Mouse (Mus musculus) forebrain, embryonic 14.5 days (tissue): ENCODE results near the gene Slc39a11. TPM values are rescaled to one million over a fixed set of nuclear protein-coding genes. Genes with fewer than 3 reads are reported as not detected.
A peak's percentile ranks its signal among the peaks of the same experiment; 100 is the strongest.

Experiments
- ATAC-seq: fragments of 200-750 bp; cut with Nextera tagmentation; 2 replicates; pipeline ENCODE4 v1.8.0; 2017; ENCODE audit warnings: mild to moderate bottlenecking, moderate library complexity
- DNase-seq: peaks from one replicate; pipeline ENCODE4 v3.0.0-alpha.2; 2015; ENCODE audit warnings: low spot score
- H3K27ac ChIP-seq: fragments of 300-500 bp; sonication (generic); 2 replicates; pipeline ENCODE4 v1.5.1; 2014; ENCODE audit warnings: low read depth, mild to moderate bottlenecking, control low read depth, low read length, moderate library complexity
- H3K27me3 ChIP-seq: fragments of 300-500 bp; sonication (generic); replicated peaks from 2 replicates; pipeline ENCODE4 v1.6.1; 2014; ENCODE audit warnings: low read length, control low read depth, mixed read lengths; ENCODE audit not compliant: control insufficient read depth, insufficient read depth
- H3K36me3 ChIP-seq: fragments of 300-500 bp; sonication (generic); 2 replicates; pipeline ENCODE4 v1.6.1; 2014; ENCODE audit warnings: low read length, control low read depth; ENCODE audit not compliant: control insufficient read depth, insufficient read depth
- H3K4me1 ChIP-seq: fragments of 300-500 bp; sonication (generic); 2 replicates; pipeline ENCODE4 v1.6.1; 2014; ENCODE audit warnings: antibody characterized with exemption, low read length, control low read depth; ENCODE audit not compliant: control insufficient read depth, insufficient read depth
- H3K4me2 ChIP-seq: fragments of 300-500 bp; sonication (generic); 2 replicates; pipeline ENCODE4 v1.6.1; 2014; ENCODE audit warnings: mild to moderate bottlenecking, control low read depth, low read length
- H3K4me3 ChIP-seq: fragments of 300-500 bp; sonication (generic); 2 replicates; pipeline ENCODE4 v1.5.1; 2014; ENCODE audit warnings: low read depth, low read length, control low read depth
- H3K9ac ChIP-seq: fragments of 300-500 bp; sonication (generic); 2 replicates; pipeline ENCODE4 v1.6.1; 2014; ENCODE audit warnings: mild to moderate bottlenecking, low read length, control low read depth, moderate library complexity
- H3K9me3 ChIP-seq: fragments of 300-500 bp; sonication (generic); replicated peaks from 2 replicates; pipeline ENCODE4 v1.6.1; 2016; ENCODE audit warnings: low read length, control low read depth, mixed read lengths; ENCODE audit not compliant: control insufficient read depth
- WGBS: fragments of 180-500 bp; shearing (Covaris S2); extraction: QIAGEN DNeasy Blood & Tissue Kit; methylation state at CpG from one replicate; pipeline ENCODE4 v1.1.7; 2014; 5-methylcytosine and 5-hydroxymethylcytosine counted together
- polyA plus RNA-seq: library from polyadenylated mRNA; unstranded; fragments of >200 nt; fragmentation: Nextera tagmentation; extraction: Ambion mirVana; gene quantifications from 2 replicates; pipeline ENCODE4 v1.2.1, GENCODE M21; 2014

Slc39a11 gene
- polyA plus RNA-seq, 1 experiment from 2014 or later = 29.5 TPM

DNA sequence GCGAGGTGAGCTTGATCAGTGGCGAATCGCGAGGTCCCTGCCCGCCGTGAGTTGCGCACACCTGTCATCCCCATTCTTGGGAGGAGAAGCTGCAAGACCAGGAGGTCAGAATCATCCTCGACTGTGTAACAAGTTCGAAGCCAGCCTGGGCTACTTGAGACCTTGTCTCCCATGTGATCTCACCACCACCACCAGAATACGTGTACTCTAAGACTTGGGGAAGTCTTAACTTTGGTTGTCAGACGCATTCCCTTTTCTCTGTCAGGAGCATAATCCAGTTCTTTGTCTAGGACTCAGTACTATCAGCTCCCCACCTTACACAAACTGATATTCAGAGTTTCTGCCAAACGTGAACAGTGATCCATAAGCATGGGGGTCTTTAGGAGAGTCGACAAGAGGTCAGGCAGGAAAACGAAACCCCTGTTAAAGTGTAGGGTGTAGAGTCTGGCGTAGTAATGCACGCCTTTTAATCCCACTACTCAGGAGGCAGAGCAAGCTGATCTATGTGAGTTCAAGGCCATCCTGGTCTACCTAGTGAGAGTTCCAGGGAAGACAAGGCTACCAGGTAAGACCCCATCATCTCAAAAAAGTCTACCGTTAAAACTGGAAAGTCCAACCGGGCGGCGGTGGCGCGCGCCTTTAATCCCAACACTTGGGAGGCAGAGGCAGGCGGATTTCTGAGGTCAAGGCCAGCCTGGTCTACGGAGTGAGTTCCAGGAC is 35.0 kb upstream of the Slc39a11 start:
- Histone ChIP-seq H3K27ac (peak overlapping the region; percentile 93), H3K27me3 (no peaks in the 10 kb centered on the region), H3K4me2 (peak overlapping the region; percentile 74), H3K4me3 (peak overlapping the region; percentile 95), H3K9me3 (no peaks in the 10 kb centered on the region), H3K9ac (peak overlapping the region; percentile 89), H3K36me3 (peaks cover 19% of the 10 kb centered on the region), H3K4me1 (peaks cover 23% of the 10 kb centered on the region)
- ATAC-seq (no peak), DNase-seq (no peak)
- WGBS = 44% methylated on average over 25 of the region's 25 CpGs

DNA sequence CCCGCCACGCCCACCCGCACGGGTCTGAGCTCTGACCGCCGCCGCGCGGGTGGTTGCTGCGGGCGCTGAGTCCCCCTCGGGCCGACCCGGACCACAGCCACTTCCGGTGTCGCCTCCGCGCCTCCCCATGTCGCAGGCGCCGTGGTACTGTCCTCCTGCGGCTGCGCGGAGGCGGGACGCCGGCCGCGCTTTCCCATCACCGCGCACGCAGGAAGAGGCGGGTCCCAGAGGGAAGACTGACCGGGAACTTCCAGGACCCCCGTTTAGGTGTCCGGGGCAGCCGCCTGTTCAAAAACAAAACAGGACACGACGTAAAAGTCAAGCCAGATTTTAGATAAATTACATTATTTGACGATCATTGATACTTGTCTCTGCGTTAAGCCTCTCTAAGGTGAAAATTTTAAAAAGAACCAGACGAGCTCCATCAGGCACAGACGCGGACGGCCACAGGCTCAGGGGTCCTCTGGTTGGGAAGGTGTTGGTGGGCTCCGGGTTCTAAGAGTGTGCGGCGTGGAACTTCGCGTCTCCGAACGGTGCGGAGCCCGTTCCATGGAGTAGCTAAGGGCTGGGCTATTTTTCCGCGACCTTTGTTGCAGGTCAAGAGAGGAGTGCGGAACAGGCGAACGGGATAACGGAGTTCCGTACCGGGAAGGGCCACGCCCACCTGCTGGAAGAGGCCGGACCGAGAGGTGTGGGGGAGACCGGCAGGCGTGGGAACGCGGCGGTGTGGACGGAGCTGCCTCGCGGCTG is 34.3 kb upstream of the Slc39a11 start, which contains the start of the genes Fam104a and D11Wsu47e:
TSS of gene Fam104a (minus strand) at position 199 of the 750 bp plus-strand sequence.
TSS of gene D11Wsu47e (plus strand) at position 456 of the 750 bp plus-strand sequence.
- Histone ChIP-seq H3K4me1 (peaks cover 23% of the 10 kb centered on the region), H3K36me3 (peaks cover 11% of the 10 kb centered on the region), H3K27ac (peak within 1 kb of the TSS; percentile 93), H3K4me2 (peak within 1 kb of the TSS; percentile 95), H3K4me3 (peak within 1 kb of the TSS; percentile 95), H3K27me3 (no peaks in the 10 kb centered on the region), H3K9me3 (no peaks in the 10 kb centered on the region), H3K9ac (peak within 1 kb of the TSS; percentile 89)
- under 1% methylated on average over 70 of the region's 73 CpGs for WGBS
- peak; percentile 98 for DNase-seq
- ATAC-seq = peak; percentile 97

DNA sequence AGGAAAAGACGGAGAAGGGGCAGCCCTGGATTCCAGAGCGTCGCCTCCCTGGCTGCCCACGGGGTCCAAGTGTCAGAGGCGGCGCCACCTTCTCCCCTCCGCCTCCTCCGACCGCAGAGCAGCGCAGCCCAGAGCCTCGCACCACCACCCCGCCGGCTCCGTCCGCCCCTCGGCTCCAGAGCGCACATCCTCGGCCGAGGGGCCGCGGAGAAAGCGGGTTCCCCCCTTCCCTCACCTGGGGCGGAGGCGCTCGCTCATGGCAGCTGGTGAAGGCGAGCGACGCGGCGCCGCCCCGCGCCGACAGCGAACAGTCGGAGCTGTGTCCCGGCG is 33.7 kb upstream of the Slc39a11 start:
- Histone ChIP-seq H3K27me3 (no peaks in the 10 kb centered on the region), H3K4me2 (peak overlapping the region; percentile 95), H3K4me1 (peaks cover 23% of the 10 kb centered on the region), H3K9me3 (no peaks in the 10 kb centered on the region), H3K36me3 (peaks cover 6% of the 10 kb centered on the region), H3K4me3 (peak overlapping the region; percentile 95), H3K27ac (peak overlapping the region; percentile 93), H3K9ac (peak overlapping the region; percentile 89)
- ATAC-seq (no peak), DNase-seq (no peak)
- 0% methylated on average over 23 of the region's 38 CpGs for WGBS

- no peaks in the 10 kb centered on the region for H3K27me3 ChIP-seq
- peaks cover 23% of the 10 kb centered on the region for H3K4me1 ChIP-seq
- H3K4me2 ChIP-seq = peak overlapping the region; percentile 95
- ATAC-seq (peak; percentile 25), DNase-seq (peak; percentile 29)
- H3K9me3 ChIP-seq = no peaks in the 10 kb centered on the region
- H3K9ac ChIP-seq = peak overlapping the region; percentile 89
- 2% methylated on average over 38 of the region's 38 CpGs for WGBS
- peak overlapping the region; percentile 93 for H3K27ac ChIP-seq
- peak overlapping the region; percentile 95 for H3K4me3 ChIP-seq
- peaks cover under 1% of the 10 kb centered on the region for H3K36me3 ChIP-seq
Observed at GRCm38 (mm10) chr11:113682897-113683626, 33.2 kb upstream of the Slc39a11 start.

GRCm38 (mm10) chr11:113681979-113682378 is 32.1 kb upstream of the Slc39a11 start:
- Histone ChIP-seq H3K4me3 (no peak overlapping the region), H3K4me1 (peaks cover 21% of the 10 kb centered on the region), H3K36me3 (peaks cover 1% of the 10 kb centered on the region), H3K9me3 (no peaks in the 10 kb centered on the region), H3K27me3 (no peaks in the 10 kb centered on the region), H3K4me2 (peak overlapping the region; percentile 95), H3K27ac (no peak overlapping the region), H3K9ac (peak overlapping the region; percentile 89)
- DNase-seq (no peak), ATAC-seq (no peak)

- WGBS = 93% methylated on average over 2 of the region's 2 CpGs
- Histone ChIP-seq H3K27ac (no peak overlapping the region), H3K9me3 (no peaks in the 10 kb centered on the region), H3K9ac (no peak overlapping the region), H3K4me3 (no peak overlapping the region), H3K36me3 (peaks cover 12% of the 10 kb centered on the region), H3K4me1 (peaks cover 14% of the 10 kb centered on the region), H3K4me2 (no peak overlapping the region), H3K27me3 (no peaks in the 10 kb centered on the region)
- no peak for ATAC-seq
- DNase-seq = no peak
Observed at GRCm38 (mm10) chr11:113680954-113681353, 31.1 kb upstream of the Slc39a11 start.

DNA sequence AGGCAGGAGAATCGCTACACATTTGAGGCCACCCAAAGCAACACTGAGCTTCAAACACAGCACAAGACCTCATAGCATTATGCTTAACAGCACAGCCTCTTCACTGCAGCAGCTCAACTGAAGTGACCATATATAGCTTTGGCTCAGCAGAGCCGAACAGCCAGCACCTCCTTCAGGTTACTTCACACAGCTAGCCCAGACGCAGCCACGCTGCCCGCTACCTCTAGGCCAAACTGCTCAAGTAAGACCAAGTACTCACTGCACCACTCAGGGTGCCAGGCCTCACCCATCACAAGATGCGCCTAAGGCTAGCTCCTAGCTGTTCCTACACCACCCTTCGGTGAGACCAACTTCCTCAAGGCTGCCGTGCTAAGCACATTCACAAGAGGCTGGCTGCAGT is 28.5 kb upstream of the Slc39a11 start:
- no peaks in the 10 kb centered on the region for H3K9me3 ChIP-seq
- no peak overlapping the region for H3K27ac ChIP-seq
- WGBS = 91% methylated on average over 8 of the region's 8 CpGs
- no peak overlapping the region for H3K4me3 ChIP-seq
- H3K4me1 ChIP-seq = peaks cover 8% of the 10 kb centered on the region
- ATAC-seq (no peak), DNase-seq (no peak)
- H3K4me2 ChIP-seq = no peak overlapping the region
- peaks cover 27% of the 10 kb centered on the region for H3K36me3 ChIP-seq
- no peaks in the 10 kb centered on the region for H3K27me3 ChIP-seq
- 0 out of 2 replicates have a peak overlapping the region, but pooled peaks have one; percentile 8 for H3K9ac ChIP-seq

DNA sequence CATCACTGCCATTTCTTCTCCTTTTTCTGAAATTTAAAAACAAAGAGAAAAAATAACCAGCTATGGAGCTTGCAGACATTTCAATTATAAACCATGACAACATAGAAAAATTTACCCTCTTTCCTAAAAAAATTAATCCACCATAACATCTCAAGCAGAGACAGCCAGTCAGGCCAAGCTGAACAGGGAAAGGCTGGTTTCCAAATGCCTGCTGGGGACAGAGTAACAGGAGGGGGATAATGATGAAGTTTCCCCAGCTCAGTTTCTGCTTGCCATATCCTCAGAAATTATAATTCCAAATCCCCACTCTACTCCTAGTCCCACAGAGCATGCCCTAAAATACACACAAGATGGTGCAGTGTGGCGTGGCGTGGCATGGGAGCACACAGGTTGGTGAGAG is 27.5 kb upstream of the Slc39a11 start:
- no peak overlapping the region for H3K27ac ChIP-seq
- H3K9me3 ChIP-seq = no peaks in the 10 kb centered on the region
- ATAC-seq (no peak), DNase-seq (no peak)
- no peak overlapping the region for H3K4me2 ChIP-seq
- H3K4me1 ChIP-seq = peaks cover 4% of the 10 kb centered on the region
- H3K9ac ChIP-seq = no peak overlapping the region
- peaks cover 32% of the 10 kb centered on the region for H3K36me3 ChIP-seq
- H3K27me3 ChIP-seq = no peaks in the 10 kb centered on the region
- WGBS = 87% methylated on average over 2 of the region's 2 CpGs
- no peak overlapping the region for H3K4me3 ChIP-seq
